Mouse (Mus musculus): ENCODE measurements around the gene Cacna1c.

DNA sequence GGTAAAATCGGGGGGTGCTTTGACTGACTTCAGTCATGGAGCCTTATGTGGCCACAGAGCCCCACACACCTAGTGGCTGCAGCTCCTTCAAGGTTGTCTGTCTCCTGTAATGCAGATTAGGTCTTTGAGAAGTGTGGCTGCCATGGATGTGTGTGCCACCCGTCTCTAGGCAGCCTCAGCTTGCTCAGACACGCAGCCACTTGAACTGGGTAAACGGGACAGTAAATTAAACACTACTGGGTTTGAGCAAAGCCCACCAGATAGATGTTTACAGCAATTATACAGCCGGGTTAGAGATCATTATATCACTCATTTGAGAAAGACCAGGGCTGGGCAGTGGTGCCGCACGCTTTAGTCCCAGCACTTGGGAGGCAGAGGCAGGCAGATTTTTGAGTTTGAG is 1.6 kb downstream of the Cacna1c start:
- TF ChIP-seq CTCF (IDR thresholded peaks at IDR 0.05; ENCODE audit: low read depth) (no peak), EP300 (optimal IDR thresholded peaks at IDR 0.05) (no peak)
